In genomic region chr4:95828164-95828563, GRCm38 (mm10) we compare ENCODE assay signal across 25 mouse cellular contexts.
"Had no signal": no experiment of that assay in that cellular context is flagged by ENCODE, and none has a peak within 500 bp of the region (broad histone marks: within the 10 kb centered on the region; RNA-seq: fewer than 3 reads in every experiment).

No protein-coding gene starts in this region.

- H3K36me3 ChIP-seq: heart, embryonic 10.5 days; heart, embryonic 12.5 days; hindbrain, embryonic 10.5 days; hindbrain, embryonic 12.5 days; kidney, embryonic 15.5 days; limb, embryonic 13.5 days; limb, embryonic 15.5 days had no signal

- H3K27me3 ChIP-seq: heart, embryonic 12.5 days; hindbrain, embryonic 12.5 days; kidney, embryonic 15.5 days; limb, embryonic 13.5 days; limb, embryonic 15.5 days had no signal

- DNase-seq: forebrain, postnatal 0 days; gastrocnemius, postnatal 14 days; gastrocnemius, postnatal 36 days; heart, adult 18-20 months; heart, postnatal 10 days; heart, postnatal 4 days; kidney, adult 11 months; kidney, adult 2 months; kidney, adult 9 months; kidney, postnatal 14 days; kidney, postnatal 36 days; layer of hippocampus, adult 9-11 months; layer of hippocampus, postnatal 36 days; left cerebral cortex, postnatal 4 days had no signal

- H3K4me1 ChIP-seq: heart, embryonic 12.5 days; limb, embryonic 15.5 days had no signal

- H3K4me2 ChIP-seq: heart, embryonic 12.5 days; hindbrain, embryonic 12.5 days; hindbrain, embryonic 14.5 days; kidney, embryonic 15.5 days; limb, embryonic 13.5 days; limb, embryonic 15.5 days had no signal

- H3K9ac ChIP-seq: forebrain, postnatal 0 days; heart, embryonic 12.5 days; hindbrain, embryonic 12.5 days; hindbrain, embryonic 14.5 days; kidney, embryonic 15.5 days; limb, embryonic 13.5 days; limb, embryonic 15.5 days had no signal

- H3K27ac ChIP-seq: heart, embryonic 10.5 days; hindbrain, embryonic 10.5 days; hindbrain, embryonic 12.5 days; hindbrain, embryonic 14.5 days; kidney, embryonic 15.5 days; kidney, postnatal 0 days; limb, embryonic 13.5 days; limb, embryonic 15.5 days had no signal

- ATAC-seq: forebrain, postnatal 0 days; hindbrain, embryonic 16.5 days; inflammation-experienced regulatory T-cells, adult 6 months had no signal

- H3K9me3 ChIP-seq: heart, embryonic 10.5 days; heart, embryonic 12.5 days; hindbrain, embryonic 10.5 days; hindbrain, embryonic 12.5 days; kidney, embryonic 15.5 days; limb, embryonic 13.5 days; limb, embryonic 15.5 days had no signal

- H3K4me3 ChIP-seq: heart, embryonic 10.5 days; heart, embryonic 12.5 days; hindbrain, embryonic 10.5 days; hindbrain, embryonic 12.5 days; kidney, embryonic 15.5 days; limb, embryonic 13.5 days; limb, embryonic 15.5 days had no signal
